9 mouse cellular contexts compared by ENCODE assay signal in the genomic region with DNA sequence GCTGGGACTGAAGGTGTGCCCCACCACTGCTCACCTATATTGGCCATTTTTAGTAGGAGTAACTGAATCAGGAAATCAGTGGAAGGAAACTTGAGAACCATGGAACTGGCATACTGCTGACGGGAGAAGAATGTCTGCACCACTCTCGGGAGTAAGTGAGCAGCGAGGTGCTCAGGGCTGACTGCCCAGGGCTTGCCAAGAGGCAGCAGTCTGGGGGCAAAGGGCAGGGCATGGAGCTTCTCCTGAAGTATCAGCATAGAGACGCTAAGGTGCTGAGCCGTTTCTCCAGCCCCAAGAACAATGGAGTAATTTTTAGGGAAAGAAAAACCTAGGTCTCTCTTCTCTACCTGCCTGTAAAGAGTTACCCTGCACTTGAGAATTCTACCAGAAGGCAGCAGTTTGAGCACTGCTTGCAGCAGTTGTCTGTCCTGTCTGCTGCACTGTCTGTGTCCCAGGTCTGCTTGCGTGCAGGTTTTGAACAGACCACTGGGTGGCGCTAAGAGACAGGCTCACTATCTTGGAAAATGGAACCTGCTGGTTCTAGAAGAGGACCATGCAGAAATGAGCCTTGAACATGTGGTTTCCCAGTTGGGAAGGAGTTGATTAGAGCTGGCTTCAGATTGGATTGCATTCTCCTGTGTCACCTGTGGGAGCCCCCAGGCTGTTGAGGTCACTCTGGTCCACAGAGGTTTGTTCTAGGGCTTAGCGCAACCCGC. TPM values are rescaled to one million over a fixed set of nuclear protein-coding genes. Genes with fewer than 3 reads are reported as not detected.
A peak's percentile ranks its signal among the peaks of the same experiment; 100 is the strongest.
DNase-seq lines count a peak whose midpoint lies in the region; ATAC-seq and TF ChIP-seq lines count a peak whose summit lies in the region.
"Had no signal": no experiment of that assay in that cellular context is flagged by ENCODE, and none has a peak within 500 bp of the region (broad histone marks: within the 10 kb centered on the region; RNA-seq: fewer than 3 reads in every experiment).

No protein-coding gene starts in this region.

- ATAC-seq in forebrain, embryonic 12.5 days (ENCODE audit: low FRiP score): peak; percentile 27; the same call in 1 of the 2 replicates

- TF ChIP-seq CTCF in layer of hippocampus, adult 2 months (conservative IDR thresholded peaks at IDR 0.05): peak; percentile 99
- peak; percentile 91 for TF ChIP-seq CTCF in lung, adult 2 months (IDR thresholded peaks at IDR 0.05; ENCODE audit: insufficient read depth, low read length)

- peak; percentile 37 for DNase-seq in MEL-GATA-1-ER (ENCODE audit: extremely low read depth, low read depth)
- peak; percentile 72 for DNase-seq in cerebellum, adult 11 months
- DNase-seq in hindbrain, embryonic 10.5 days (ENCODE audit: low spot score): peak; percentile 77
- peak; percentile 69 to 87 for DNase-seq in layer of hippocampus, adult 2 months (ENCODE audit: low spot score in 2 of 2)
- peak; percentile 63 for DNase-seq in lung, adult 2 months
- DNase-seq in ovary, postnatal 14 days (ENCODE audit: low spot score): peak; percentile 83
- DNase-seq in thymus, postnatal 10 days (ENCODE audit: low spot score in 2 of 2): peak; percentile 50 to 77

- H3K4me2 ChIP-seq in forebrain, embryonic 12.5 days: no peak overlapping the region

- H3K4me1 ChIP-seq in forebrain, embryonic 12.5 days: peaks cover 7% of the 10 kb centered on the region; the same call in 1 of the 2 replicates
- peaks cover 13% of the 10 kb centered on the region for H3K4me1 ChIP-seq in hindbrain, embryonic 10.5 days (replicated peaks)
- no peaks in the 10 kb centered on the region for H3K4me1 ChIP-seq in lung, adult 2 months (ENCODE audit: control insufficient read depth, insufficient read depth, low read length)

- WGBS in forebrain, embryonic 12.5 days: 68% methylated on average over 9 of the region's 9 CpGs
- 65% methylated on average over 9 of the region's 9 CpGs for WGBS in hindbrain, embryonic 10.5 days
- WGBS in lung, adult 2 months: 59% methylated on average over 9 of the region's 9 CpGs

- H3K36me3 ChIP-seq in forebrain, embryonic 12.5 days (replicated peaks): peaks cover 86% of the 10 kb centered on the region
- H3K36me3 ChIP-seq in hindbrain, embryonic 10.5 days: peaks cover 100% of the 10 kb centered on the region

- TF ChIP-seq POLR2A in lung, adult 2 months (IDR thresholded peaks at IDR 0.05; ENCODE audit: borderline replicate concordance, extremely low read depth, low read depth, low read length): no peak

- H3K9me3 ChIP-seq in forebrain, embryonic 12.5 days: no peaks in the 10 kb centered on the region
- no peaks in the 10 kb centered on the region for H3K9me3 ChIP-seq in hindbrain, embryonic 10.5 days
- H3K9me3 ChIP-seq: megakaryocyte, embryonic 14.5 days had no signal

- H3K9ac ChIP-seq in forebrain, embryonic 12.5 days: no peak overlapping the region

- no peaks in the 10 kb centered on the region for H3K27me3 ChIP-seq in forebrain, embryonic 12.5 days
- no peaks in the 10 kb centered on the region for H3K27me3 ChIP-seq in hindbrain, embryonic 10.5 days (ENCODE audit: insufficient read depth, poor library complexity, severe bottlenecking)
- H3K27me3 ChIP-seq: megakaryocyte, embryonic 14.5 days had no signal

- H3K27ac ChIP-seq in forebrain, embryonic 12.5 days: no peak overlapping the region
- H3K27ac ChIP-seq in hindbrain, embryonic 10.5 days: no peak overlapping the region
- H3K27ac ChIP-seq in layer of hippocampus, adult 2 months: no peak overlapping the region

- no peak overlapping the region for H3K4me3 ChIP-seq in forebrain, embryonic 12.5 days (replicated peaks)
- no peak overlapping the region for H3K4me3 ChIP-seq in hindbrain, embryonic 10.5 days
- H3K4me3 ChIP-seq in layer of hippocampus, adult 2 months: no peak overlapping the region
- no peak overlapping the region for H3K4me3 ChIP-seq in lung, adult 2 months (replicated peaks; ENCODE audit: extremely low read depth, low read depth, low read length)
- H3K4me3 ChIP-seq: megakaryocyte, embryonic 14.5 days had no signal

RNA-seq across cellular contexts. Expression of a gene that starts 33.6 kb away (rescaled TPM):
- 5.6 TPM in 1 of 2 replicates, not detected in the other for polyA plus RNA-seq in forebrain, embryonic 12.5 days (2016; fragmentation: Nextera tagmentation; extraction: Ambion mirVana)
- 1.7 and 3.2 TPM in 2 replicates for polyA plus RNA-seq in hindbrain, embryonic 10.5 days (2016; fragmentation: Nextera tagmentation; extraction: Ambion mirVana)
- total RNA-seq in layer of hippocampus, adult 2 months (2021): 1 to 10 TPM; 2.2 to 7.6 TPM
- polyA plus RNA-seq in lung, adult 2 months (2012; rRNA removed): 58.5 and 67.8 TPM in 2 replicates

RNA-seq across cellular contexts. Expression of a gene that starts 34.1 kb away (rescaled TPM):
- polyA plus RNA-seq in forebrain, embryonic 12.5 days (2016; fragmentation: Nextera tagmentation; extraction: Ambion mirVana): 167 and 176 TPM in 2 replicates
- polyA plus RNA-seq in hindbrain, embryonic 10.5 days (2016; fragmentation: Nextera tagmentation; extraction: Ambion mirVana): 182 and 219 TPM in 2 replicates
- 10 to 100 TPM; 93.6 to 98.1 TPM for total RNA-seq in layer of hippocampus, adult 2 months (2021)
- 70.9 and 78.1 TPM in 2 replicates for polyA plus RNA-seq in lung, adult 2 months (2012; rRNA removed)

RNA-seq across cellular contexts. Expression of a gene that starts 48.0 kb away (rescaled TPM):
- polyA plus RNA-seq in forebrain, embryonic 12.5 days (2016; fragmentation: Nextera tagmentation; extraction: Ambion mirVana): 2.3 TPM in 2 replicates
- 3.8 and 4.6 TPM in 2 replicates for polyA plus RNA-seq in hindbrain, embryonic 10.5 days (2016; fragmentation: Nextera tagmentation; extraction: Ambion mirVana)
- 1 to 10 TPM; 2.0 to 2.5 TPM for total RNA-seq in layer of hippocampus, adult 2 months (2021)
- 66.9 and 71.0 TPM in 2 replicates for polyA plus RNA-seq in lung, adult 2 months (2012; rRNA removed)

Comparison
In these comparisons a context has a peak if more than half of its experiments do, and no peak if none do; other contexts are left out.
1. RNA of a gene that starts 48.0 kb away (polyA plus RNA-seq): 66.9 to 71.0 TPM in lung, adult 2 months; 3.8 to 4.6 TPM in hindbrain, embryonic 10.5 days and 2.3 TPM in forebrain, embryonic 12.5 days; every median in the first group is over 10 times any median in the second.
2. Peak in every context shown above with its lines, with median percentiles within 50 percentile points of each other: DNase-seq.